Mouse (Mus musculus): ENCODE results near the gene Wfdc17.

GRCm38 (mm10) chr11:83671743-83672142 is 32.0 kb upstream of the Wfdc17 start:
- TF ChIP-seq POLR2A (IDR thresholded peaks at IDR 0.05; ENCODE audit: low read depth, low read length), result no peak
- TF ChIP-seq CTCF (IDR thresholded peaks at IDR 0.05; ENCODE audit: extremely low read depth, insufficient read length, insufficient replicate concordance, low read depth, low read length), result no peak
